Mouse (Mus musculus): ENCODE measurements around the gene Hoxa9.

Gene Hoxa9

DNA sequence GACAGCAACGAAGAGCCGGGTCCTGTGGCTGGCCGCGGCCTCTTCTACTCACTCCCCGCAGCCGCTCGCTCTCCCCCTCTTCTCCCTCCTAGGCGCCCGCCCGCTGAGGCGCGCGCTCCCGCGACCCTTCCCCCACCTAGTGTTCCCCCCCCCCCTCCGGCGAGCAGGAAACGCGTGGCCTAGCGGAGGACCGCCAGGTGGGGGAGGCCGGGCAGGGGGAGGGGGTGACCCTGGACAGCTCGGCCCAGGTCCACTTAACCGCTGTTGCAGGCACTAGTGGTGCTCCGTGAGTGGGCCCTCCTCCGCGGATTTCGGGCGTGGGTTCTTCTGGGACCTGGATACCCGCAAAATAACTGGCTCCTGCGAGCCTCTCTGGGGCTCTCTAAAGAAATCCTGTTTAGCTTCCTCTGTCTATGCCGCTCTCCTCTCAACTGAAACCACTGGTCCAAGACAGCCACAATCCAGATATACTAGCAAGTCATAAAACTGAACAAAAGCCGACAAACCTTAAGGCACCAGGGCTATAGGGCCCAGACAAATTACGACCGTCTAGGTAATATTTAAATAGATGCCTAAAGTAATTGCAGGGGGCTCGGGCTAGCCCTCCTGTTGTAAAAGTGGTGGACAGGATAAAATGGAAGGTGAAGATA is at the start of gene Hoxa9:
Gene Hoxa9 (minus strand): TSS at position 574 of the 650 bp plus-strand sequence.
- no peak for DNase-seq (ENCODE audit: low spot score in 2 of 2)

DNA sequence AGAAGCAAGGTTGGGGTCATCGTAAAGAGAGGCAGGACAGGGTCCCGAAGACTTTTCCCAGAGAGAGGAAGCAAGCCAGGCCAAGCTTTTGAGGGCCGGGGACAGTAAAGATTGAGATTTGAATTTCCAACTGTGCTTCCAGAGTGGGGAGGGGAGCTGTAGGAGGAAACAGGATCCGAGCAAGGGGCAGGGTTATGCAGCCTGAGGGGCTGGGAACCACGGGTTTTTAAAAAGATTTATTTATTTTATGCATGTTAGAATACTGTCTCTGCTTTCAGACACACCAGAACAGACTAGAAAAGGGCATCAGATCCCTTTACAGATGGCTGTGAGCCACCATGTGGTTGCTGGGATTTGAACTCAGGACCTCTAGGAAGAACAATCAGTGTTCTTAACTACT is 46.0 kb upstream of the Hoxa9 start:
- DNase-seq (ENCODE audit: low spot score in 2 of 2) = no peak

DNA sequence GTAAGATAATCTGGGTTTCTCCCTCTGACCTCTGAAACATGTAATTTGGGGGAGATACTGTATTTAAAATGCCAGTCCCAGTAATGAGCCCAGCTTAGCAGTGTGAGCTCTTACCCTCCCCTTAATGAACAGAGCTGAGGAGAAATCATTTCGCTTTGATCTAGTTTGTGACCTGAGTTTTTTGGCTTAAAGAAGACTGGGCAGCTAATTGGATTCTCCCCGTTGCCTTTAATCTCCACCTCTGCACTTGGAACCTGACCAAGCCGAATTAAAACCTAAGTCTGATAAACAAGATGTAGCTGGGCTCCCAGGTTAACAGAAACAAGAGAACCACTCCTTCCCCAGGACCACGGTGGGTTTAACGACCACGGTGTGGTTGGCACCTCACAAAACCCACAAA is 45.5 kb upstream of the Hoxa9 start:
- DNase-seq (ENCODE audit: low spot score in 2 of 2) = no peak

DNA sequence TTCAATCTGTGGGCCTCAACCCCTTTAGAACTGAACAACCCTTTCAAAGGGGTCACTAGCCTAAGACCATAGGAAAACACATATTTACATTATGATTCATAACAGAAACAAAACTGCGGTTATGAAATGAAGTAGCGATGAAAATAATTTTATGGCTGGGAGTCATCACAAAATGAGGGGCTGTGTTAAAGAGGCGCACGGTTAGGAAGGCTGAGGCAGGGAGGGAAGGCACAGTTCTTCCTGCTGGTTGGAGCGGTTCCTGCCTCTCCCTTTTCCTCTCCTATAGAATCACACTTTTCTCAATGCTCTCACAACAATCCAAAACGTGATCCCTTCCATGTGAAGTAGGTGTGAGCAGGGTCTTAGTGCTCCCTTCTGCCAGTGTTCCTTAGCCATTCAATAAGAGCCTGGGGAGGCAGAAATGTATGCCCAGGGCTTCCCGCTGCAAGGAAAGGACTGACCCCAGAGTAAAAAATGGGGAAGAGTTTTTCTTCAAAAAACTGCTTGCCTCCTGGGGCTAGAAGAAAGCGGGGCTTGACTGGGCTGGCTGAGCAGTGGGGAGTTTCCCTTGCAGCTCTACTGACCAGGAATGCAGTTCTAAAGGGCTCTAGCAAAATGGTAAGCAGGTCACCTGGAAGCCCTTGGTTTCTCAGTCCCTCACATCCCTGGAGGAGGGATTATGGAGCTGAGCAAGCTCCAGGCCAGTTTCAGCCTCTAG is 44.8 kb upstream of the Hoxa9 start:
- DNase-seq (ENCODE audit: low spot score in 2 of 2) = no peak

DNA sequence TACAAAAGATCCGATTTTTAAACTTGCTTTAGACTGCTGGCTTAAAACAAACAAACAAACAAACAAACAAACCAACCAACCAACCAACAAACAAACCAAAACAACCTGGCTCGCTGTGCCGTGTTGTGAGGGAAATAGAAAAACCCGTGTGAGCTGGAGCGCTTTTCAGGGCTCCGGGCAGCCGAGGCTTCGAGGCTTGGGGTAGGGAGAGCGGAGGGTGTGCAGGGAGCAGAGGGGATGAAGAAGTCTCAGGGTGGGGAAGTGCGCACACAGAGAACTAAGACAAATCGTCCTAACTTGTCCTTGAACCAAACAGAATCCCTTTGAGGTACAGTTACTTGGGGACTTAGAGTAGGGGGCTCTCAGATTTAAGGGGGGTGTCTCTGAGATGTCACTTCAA is 43.7 kb upstream of the Hoxa9 start:
- DNase-seq (ENCODE audit: low spot score in 2 of 2) = no peak

DNA sequence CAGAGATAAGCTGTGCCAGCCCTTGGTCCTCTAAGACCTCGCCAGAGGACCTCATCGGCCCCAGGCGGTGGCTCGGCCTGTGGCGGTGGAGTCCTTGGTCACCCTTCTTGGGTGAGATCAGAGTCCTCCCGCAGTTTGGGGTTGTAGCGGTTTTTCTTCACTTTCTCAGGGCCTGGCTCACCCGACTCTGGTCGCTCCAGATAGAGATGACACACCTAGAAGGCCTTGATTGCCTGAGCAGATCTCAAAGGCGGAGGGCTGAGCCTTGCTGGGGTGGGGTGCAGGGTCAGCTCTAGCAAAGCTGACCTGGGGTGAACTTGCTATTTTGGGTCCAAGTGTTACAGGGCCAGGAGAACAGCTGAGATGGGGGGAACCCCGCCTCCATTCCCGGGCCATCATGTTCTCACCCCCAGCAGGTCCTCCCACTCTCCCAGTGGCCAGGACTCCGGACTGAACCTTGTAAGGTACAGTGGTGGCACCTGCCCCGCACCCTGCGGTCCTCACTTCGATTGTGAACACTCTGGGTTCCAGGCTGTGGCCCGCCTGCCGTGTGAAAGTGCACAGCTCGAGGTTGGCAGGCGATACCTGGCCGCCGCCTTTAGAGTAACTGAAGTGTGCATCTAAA is 42.9 kb upstream of the Hoxa9 start:
- DNase-seq (ENCODE audit: low spot score in 2 of 2) = no peak

DNA sequence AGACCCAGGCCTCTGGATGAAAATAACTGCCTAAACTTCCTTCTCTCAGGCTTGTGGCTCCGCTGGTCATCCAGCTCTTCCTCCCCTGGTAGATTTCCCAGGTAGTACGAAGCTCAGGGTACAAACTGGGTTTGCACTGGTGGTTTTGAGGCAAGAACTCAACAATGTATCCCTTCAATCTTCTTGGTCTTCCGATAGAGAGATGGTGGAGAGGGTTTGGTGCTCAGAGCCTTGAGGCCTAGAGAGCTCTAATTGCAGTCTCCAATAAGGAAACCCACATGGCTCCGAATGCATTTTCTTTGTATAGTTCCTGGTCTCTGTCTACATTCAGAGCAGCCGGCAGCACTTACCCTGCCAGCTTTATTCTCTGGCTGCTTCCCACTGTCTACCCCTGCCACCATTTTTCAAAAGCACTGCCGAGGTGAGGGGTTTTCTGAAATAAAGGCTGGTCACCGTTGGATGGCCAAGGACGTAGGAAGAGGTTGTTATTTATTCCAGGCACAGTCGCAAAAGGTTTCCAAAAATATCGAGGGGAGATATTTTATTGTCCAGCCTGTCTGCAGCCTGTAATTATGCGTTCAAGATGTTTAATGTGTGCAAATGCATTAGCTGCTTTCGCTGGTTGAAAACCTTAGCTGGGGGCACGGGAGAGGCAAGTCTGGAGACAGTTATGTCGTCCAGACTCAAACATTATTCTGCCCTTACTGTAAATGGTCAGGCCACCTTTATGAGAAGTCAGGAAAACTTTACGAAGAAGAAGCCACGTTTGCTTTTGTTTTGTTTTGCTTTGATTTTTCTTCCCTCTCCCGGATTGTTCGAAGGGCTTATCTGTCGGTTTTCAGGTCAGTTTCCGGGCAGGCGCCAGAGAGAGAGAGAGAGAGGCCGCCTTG is 42.1 kb upstream of the Hoxa9 start:
- DNase-seq (ENCODE audit: low spot score in 2 of 2) = no peak

DNA sequence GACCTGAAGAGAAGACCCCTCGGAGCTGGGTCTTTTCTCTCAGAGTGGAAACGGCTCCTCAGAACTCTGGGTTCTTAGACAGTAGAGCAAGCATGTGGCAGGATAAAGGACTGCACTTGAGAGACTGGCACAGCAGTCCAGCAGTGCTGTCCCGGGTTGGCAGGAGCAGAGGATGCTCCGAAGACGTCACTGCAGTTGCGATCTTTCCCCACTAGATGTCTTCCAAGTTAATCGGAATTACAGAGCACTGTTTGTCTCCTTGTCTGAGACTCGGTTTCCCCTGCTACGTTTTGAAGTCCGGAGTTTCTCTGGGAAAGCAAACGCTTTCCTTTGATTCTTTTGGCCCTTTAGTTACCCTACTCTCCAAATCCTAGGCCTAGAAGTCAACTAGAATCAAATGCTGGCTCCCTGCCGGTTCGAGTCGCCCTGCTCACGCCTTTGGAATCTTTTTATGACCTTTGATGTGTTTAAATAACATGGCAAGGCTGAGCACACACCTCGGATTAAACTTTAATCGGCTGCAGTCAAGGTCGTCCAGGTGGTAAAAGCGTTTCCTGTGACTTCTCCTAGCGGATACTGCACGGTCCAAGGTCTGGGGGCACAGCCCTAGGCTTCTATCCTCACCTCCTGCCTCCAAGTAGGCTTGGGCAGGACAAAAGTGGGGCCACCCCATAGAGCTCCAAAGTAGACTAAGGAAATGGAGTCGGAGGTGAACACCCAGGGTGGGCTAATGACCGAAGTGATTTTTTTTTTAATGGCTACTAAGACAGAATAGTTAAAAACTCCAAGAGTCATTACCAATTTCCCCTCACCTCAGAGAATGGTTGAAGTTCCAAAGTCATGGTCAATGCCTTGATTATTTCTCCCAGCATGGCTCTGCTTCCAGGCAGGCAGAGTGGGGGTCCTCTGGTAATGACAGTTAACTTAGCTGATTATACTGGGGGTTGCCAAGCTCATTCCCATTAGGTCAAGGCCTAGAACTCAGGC is 39.9 kb upstream of the Hoxa9 start:
- DNase-seq (ENCODE audit: low spot score in 2 of 2) = no peak

DNA sequence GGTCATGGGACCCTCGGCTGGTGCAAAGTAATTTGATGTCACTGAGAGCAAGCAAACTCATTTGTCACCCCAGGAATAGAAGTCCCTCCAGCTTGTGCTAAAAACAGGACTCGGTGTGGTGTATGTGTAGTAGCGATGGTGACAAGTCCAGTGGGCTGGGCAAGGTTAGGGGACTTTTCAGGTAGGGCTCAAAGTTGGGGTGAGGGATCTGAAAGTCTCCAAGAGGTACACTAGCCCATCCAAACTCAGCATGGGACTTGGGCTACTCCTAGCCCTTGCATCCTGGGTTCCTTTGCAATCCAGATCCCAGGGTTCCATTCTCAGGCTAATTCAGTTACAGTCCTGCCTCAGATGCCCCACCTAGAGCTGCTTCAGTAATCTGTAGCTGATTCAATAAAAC is 37.9 kb upstream of the Hoxa9 start:
- no peak for DNase-seq (ENCODE audit: low spot score in 2 of 2)

DNA sequence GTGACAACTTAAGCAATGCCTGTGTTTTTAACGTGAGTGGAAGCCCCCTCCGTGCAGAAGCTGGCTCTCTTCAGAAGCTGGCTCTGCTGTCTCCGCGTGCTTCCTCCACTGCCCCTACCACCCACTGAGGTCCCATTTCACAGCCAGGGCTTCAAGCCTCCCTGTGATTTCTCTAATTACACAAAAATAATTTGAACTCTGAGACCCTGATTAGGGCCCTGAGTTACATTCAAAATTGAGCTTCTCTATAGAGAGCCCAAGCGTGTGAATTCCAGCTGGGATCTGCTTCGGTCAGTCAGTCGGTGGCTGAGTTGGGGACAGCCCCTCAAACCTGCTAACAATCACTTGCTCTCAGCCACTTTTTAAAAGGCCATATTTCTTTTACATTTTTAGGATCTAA is 37.5 kb upstream of the Hoxa9 start:
- no peak for DNase-seq (ENCODE audit: low spot score in 2 of 2)

DNA sequence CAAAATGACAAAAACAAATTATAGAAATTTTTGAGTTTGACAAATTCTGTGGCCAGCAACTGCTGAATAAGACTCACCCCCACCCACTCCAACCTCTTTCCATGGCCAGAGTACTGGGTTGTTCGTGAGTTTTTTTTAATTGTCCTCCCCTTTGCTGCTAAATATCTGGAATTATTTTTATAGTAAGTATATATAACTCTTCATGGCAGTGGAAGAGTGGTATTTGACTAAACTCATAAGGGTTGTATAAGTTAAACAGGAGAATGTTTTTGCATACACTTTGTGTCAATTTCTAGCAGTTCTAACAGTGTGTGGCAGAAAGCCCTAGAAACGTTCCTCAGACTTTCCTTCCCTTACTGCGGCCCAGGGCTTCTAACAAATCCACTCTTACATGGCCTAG is 36.8 kb upstream of the Hoxa9 start:
- no peak for DNase-seq (ENCODE audit: low spot score in 2 of 2)

DNA sequence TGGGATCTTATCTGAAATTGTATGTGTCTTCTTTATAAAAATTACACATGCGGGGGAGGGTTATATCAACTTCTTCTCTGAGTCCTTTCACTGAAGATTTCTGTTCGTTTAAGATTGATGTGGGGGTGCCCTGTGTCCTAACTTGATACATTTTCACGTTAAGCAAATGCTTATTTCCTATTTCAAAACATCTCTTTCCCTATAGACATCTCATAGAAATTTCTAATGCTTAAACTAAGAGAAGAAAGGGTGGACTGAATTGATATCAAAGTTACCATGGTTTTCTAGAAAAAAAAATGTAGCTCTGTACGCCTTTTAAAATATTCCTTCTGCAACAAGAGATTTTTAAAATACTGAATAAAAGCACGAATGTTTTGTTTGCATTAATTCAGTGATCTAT is 36.3 kb upstream of the Hoxa9 start:
- DNase-seq (ENCODE audit: low spot score in 2 of 2) = no peak

DNA sequence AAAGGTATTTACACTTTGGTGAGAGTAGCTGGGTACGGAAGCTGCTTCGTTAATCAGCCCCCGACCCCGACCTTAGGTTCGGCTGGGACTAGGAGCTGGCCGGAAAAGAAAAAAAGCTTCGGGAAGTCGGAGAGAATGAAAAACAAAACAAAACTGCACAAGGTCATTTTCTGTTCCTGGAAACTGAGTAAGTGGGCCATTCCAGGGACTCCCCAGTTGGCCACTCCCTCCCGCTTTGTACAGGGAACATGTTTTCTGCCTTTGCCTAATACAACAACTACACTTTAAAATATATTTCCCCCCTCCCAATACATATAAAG is 35.7 kb upstream of the Hoxa9 start:
- no peak for DNase-seq (ENCODE audit: low spot score in 2 of 2)

DNA sequence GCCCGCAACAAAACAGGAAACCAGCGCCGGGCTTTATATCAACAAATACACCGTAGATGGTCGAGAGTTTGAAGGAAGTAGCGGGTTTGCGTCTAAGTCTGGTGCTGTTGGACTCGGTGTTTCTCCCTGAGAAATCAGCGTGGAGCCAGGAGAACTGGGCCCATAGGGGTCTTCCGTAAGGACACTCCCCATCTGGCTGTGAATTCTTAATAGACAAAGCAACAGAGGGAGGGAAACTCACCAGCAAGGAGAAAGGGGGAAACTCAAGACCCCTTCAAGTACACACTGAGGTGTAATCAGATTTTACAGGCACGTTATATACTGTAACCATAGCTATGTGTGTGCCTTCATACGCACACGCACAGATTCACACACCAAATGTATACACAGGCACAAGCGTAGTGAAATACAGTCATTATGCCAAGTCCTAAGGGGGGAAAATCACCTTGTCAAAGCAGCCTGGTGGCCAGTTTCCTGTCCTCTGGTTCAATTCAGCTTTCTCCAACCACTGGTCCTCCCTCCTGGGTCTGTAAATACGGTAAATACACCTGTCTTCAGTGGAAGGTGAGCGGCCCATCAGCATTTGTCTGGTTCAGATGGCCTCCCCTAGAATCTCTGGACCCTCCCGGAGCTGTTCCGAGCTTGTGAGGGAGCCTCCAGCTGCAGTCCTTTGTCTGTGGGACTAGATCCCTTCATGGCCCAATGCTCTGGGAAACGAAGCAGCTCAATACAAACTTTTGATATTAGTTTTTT is 35.2 kb upstream of the Hoxa9 start:
- DNase-seq (ENCODE audit: low spot score in 2 of 2) = no peak

DNA sequence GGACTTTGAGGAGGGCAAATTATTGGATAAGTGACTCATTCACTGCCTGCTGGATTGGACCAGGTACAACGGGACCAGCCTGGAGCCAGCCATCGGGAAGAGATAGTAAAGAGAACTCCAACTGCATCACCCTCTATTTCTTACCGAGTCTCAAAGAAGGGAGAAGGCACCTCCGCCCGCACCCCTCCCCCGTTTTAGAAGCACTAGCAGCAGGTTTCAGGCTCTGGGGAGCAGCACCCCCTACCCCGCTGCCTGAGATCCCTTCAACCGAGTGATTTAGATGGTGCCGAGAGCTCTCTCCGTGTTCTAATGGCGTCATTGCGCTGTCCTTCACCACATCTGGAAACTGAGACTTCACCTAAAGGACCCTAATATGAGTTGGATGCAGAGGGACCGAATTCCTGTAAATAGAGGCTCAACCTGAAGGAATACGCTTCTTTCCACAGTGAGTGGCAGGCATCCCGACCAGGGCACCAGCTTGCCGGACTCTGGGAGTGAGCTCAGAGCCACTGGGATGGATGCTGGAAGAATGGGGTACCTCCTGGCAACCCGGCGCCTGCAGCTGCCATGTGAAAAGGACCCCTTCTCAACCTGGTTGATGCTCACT is 34.5 kb upstream of the Hoxa9 start:
- DNase-seq (ENCODE audit: low spot score in 2 of 2) = no peak

DNA sequence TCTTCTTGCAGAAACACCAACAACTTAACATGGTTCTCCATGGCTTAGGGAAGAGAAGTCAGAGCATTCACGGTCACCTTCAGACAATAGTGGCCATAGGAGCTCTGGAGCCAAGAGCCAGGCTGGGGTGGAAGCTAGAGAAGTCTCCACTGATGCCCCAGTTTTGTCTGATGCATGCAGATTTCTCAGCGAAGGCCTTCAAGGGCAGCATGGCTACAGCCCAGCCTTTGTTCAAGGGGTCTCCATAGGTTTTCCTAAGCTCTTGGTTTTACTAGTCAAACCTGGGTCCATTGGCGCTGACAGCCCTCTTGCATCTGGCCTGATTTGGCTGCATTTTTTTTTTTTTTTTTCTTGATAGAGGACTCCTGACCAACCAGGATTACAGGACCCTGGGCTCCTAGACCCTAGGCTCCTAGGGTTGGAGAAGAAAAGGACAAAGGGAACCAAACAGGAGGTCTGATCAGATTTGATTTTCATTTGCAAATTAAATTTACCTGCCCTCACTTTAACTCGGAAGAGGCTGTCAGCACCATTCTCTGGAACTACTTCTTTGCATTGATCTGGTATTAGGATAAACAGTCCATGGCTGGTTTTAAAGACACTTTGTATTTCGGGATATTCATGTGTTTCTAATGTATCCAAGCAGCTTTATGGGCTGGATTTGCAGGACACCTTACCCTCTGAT is 33.4 kb upstream of the Hoxa9 start:
- DNase-seq (ENCODE audit: low spot score in 2 of 2) = no peak

DNA sequence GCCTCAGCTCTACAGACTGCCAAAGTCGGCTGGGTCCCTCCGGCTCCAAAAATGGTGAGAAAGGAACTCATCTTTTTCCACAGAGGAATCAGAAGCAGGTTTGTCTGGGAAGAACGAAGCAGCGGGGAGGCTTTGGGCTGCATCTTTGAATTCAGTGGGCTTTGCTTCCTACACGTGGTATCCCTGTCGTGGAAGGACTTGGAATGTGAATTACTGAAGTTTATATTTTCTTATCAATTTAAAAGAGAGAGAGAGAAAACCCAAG is 32.4 kb upstream of the Hoxa9 start:
- no peak for DNase-seq (ENCODE audit: low spot score in 2 of 2)

DNA sequence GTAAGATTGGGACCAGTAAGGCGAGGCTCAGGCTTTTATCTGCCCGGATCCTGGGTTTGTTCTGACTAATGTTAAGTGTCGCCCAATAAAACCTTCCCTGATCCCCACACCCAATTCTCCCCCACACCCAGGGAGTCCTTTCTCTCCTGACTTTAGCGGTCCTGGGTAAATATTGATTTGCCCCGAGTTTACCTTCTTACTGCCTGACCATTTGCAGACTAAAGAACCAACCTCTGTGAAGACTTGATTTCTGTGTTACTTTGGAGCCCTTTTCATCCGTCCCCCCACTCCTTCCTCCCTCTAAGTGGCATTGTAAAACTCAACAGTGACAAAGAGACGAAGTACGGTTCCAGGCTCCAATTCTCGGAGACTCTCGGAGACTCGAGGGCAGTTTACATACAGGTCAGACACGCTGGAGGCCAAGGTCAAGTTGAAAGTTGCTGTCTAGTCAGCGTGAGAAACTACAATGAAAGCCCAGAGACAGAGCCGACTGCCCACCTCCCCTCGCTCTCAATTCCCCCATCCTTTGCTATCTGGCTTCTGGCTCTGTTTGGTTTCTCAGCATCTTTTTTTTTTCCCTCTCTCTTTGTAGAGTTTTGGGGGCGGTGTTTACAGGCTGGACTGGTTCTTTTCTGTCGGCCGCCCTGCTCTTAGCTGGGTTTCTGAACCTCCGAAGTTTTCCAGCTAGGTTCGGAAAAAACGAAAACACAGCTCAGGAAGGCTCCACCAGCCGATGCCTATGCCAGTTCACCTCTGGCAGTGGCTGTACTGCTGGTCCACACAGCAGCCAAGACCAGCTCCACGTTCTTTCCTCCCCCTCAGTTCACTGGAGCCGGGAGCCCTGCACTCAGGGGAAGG is 31.8 kb upstream of the Hoxa9 start:
- no peak for DNase-seq (ENCODE audit: low spot score in 2 of 2)
